Comparison of ENCODE assay signal across 15 mouse cellular contexts in genomic region chr9:44506566-44506965, GRCm38 (mm10). TPM values are rescaled to one million over a fixed set of nuclear protein-coding genes. Genes with fewer than 3 reads are reported as not detected.
"Had no signal": no experiment of that assay in that cellular context is flagged by ENCODE, and none has a peak within 500 bp of the region (broad histone marks: within the 10 kb centered on the region; RNA-seq: fewer than 3 reads in every experiment).

No protein-coding gene starts in this region.

- H3K27me3 ChIP-seq: liver, embryonic 15.5 days; lung, embryonic 15.5 days; midbrain, embryonic 15.5 days; stomach, embryonic 15.5 days had no signal

- H3K4me3 ChIP-seq: left cerebral cortex, adult 2 months; limb, embryonic 10.5 days; liver, embryonic 15.5 days; lung, embryonic 15.5 days; megakaryocyte, embryonic 14.5 days; midbrain, embryonic 15.5 days; neural tube, embryonic 13.5 days; stomach, embryonic 15.5 days had no signal

- H3K9ac ChIP-seq: liver, embryonic 15.5 days; lung, embryonic 15.5 days; midbrain, embryonic 15.5 days; neural tube, embryonic 13.5 days; stomach, embryonic 15.5 days had no signal

- H3K9me3 ChIP-seq: limb, embryonic 10.5 days; liver, embryonic 15.5 days; lung, embryonic 15.5 days; megakaryocyte, embryonic 14.5 days; midbrain, embryonic 15.5 days; neural tube, embryonic 13.5 days; stomach, embryonic 15.5 days had no signal

- H3K4me2 ChIP-seq: lung, embryonic 15.5 days; midbrain, embryonic 11.5 days; midbrain, embryonic 15.5 days; neural tube, embryonic 13.5 days; stomach, embryonic 15.5 days had no signal

- DNase-seq: lung, postnatal 14 days; right cerebral cortex, postnatal 14 days had no signal

- H3K27ac ChIP-seq: kidney, postnatal 0 days; left cerebral cortex, adult 2 months; liver, embryonic 15.5 days; lung, embryonic 15.5 days; macrophage; midbrain, embryonic 15.5 days; neural tube, embryonic 13.5 days; stomach, embryonic 15.5 days had no signal

- ATAC-seq: midbrain, embryonic 15.5 days had no signal

RNA-seq across cellular contexts. Expression of gene Upk2, which starts 51.8 kb away (rescaled TPM):
- polyA plus RNA-seq: limb, embryonic 10.5 days; liver, embryonic 11.5 days; liver, embryonic 15.5 days; macrophage; midbrain, embryonic 11.5 days; midbrain, embryonic 15.5 days; neural tube, embryonic 13.5 days; spleen, adult 2 months had no signal

RNA-seq across cellular contexts. Expression of gene Cxcr5, which starts 55.1 kb away (rescaled TPM):
- polyA plus RNA-seq: kidney, postnatal 0 days; limb, embryonic 10.5 days; liver, embryonic 11.5 days; liver, embryonic 15.5 days; lung, embryonic 15.5 days; macrophage; midbrain, embryonic 15.5 days; neural tube, embryonic 13.5 days had no signal
